Mouse (Mus musculus) urinary bladder, adult 2 months (tissue): Measurements from ENCODE around the gene Lrrn4cl. TPM values are rescaled to one million over a fixed set of nuclear protein-coding genes. Genes with fewer than 3 reads are reported as not detected.
"Not testable (repeated sequence)": the region's sequence is repeated elsewhere in the genome, so short reads cannot be mapped to it uniquely, and the experiment has no call there.

Source experiments
- DNase-seq: peaks from one replicate; pipeline ENCODE4 v3.0.0; 2022; ENCODE audit warnings: low spot score
- polyA plus RNA-seq: library from polyadenylated mRNA; depleted of rRNA; stranded (reverse); fragments of >200 nt; gene quantifications from 2 replicates; pipeline ENCODE4 v1.2.3, GENCODE M21; 2012; rRNA removed

Lrrn4cl gene
- polyA plus RNA-seq, 1 experiment, result 20.9 TPM

GRCm38 (mm10) chr19:8881034-8881392, 30.4 kb downstream of the Lrrn4cl start:
- no peak for DNase-seq

- no peak for DNase-seq
Observed at GRCm38 (mm10) chr19:8883616-8884015, 33.0 kb downstream of the Lrrn4cl start, which contains the start of the genes Lbhd1 and Gm49403. Gene Lbhd1 (plus strand): TSS chr19:8883732. Gene Gm49403 (plus strand): TSS chr19:8883930.

DNA sequence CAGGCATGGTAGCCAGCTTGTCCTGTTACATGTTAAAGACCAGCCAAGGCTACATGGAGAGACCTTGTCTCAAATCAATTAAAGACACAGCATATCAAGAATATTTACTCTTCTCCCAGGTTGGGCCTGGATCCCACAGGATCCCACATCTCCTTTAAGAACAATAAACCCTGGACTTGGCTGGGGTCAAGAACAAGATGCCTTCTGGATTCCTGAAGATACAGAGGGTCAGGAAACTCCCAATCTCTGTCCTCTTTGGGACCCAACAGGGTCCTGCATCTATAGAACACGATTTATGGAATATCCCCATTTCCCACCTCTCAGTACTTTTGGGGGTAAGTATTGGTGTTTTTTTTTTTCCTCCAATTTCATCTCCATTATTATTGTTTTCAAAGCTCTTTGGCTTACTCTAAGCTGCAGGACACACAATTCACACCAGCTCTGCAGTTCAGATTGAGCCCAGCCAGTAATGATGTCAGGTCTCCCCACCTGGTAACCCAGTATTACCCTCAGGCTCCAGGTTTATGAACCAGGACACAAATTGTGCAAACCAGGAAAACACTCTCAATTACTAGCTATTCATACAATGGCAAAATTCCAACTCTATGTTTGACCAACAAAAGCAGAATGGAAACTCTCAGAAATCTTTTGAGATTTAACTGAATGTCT, 36.5 kb downstream of the Lrrn4cl start:
- DNase-seq, result no peak

DNA sequence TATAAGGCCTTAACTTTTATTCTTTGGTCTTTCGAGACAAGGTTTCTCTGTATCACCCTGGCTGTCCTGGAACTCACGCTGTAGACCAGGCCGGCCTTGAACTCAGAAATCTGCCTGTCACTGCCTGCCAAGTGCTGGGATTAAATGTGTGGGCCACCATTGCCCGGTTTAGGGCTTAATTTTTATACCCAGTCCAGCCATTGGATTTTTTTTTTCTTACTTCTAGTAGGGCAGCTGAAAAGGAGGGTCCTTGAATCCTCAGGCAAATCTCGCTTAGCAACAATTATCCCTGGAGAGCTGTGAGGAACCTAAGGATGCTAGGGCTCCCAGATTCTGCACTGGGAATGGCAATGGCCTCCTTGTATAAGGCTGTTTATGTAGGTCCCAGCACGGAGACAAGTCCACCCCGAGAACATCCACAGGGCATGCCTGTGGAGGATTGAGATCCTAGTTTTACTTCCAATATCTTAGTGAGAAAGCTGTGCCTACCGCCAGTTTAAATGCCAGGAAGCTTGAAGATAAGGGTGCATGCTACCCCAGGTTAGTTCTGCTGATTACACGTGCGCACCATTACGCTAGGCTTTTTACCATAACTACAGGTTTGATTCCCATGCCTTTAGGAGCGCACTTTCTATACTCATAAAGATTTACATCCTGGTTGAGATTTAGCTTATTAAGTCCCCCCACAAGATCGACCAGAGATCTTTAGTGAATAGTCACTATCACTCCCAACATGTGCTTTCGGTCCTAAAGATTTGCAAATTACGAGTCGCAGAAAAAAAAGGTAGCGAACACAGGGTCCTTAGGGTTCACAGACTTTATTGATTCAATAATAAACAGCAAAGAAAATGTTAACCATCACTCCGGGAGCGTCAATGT, 37.3 kb downstream of the Lrrn4cl start:
- DNase-seq, result no peak

DNA sequence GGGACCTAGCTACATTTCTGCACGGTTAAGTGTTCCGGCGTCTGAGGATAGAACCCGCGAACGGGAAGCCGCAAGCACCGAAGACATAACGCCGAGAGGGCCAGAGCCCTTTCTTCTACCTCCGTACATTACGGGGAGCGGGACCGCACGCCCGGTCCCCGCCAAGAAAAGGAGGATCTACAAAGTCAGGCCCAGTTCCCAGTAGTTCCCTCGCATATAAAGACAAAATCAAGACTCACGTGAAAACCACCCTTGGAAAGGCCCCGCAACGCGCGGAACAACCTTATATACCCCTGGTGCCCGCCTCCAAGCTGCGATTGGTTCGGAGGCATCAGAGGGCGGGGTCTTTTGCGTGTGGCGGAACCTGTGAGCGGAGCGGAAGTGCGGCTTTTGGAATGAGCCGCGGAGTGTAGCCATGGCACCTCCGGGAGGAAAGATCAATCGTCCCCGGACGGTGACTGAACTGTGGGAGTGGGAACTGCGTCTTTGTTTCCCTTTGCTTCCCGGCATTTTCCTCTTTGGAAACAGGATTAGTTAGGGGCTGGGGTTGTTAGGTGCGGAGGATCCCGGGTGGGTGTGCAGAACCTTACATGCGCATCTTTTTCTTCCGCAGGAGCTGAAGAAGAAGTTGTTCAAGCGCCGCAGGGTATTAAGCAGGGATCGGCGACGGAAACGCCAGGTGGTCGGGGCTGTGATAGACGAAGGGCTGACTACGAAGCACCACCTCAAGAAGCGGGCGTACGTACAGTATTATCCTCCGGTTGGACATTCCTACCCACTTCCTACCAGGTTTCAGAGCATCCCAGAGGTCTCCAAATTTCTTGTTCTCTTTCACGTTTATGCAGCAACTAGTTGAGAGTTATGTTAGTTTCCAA, 38.2 kb downstream of the Lrrn4cl start, which contains the start of the genes 1810009A15Rik and Gm49416:
TSS of gene 1810009A15Rik (plus strand) at position 343 of the 875 bp plus-strand sequence.
TSS of gene Gm49416 (plus strand) at position 416 of the 875 bp plus-strand sequence.
- DNase-seq, result peak; percentile 84

GRCm38 (mm10) chr19:8892829-8893766, 42.5 kb downstream of the Lrrn4cl start, which contains the start of gene Ints5:
Gene Ints5 (plus strand): TSS chr19:8893005.
- DNase-seq, result peak; percentile 74

- no peak for DNase-seq
Observed at GRCm38 (mm10) chr19:8895397-8895960, 44.9 kb downstream of the Lrrn4cl start.

GRCm38 (mm10) chr19:8896231-8896630, 45.7 kb downstream of the Lrrn4cl start:
- not testable (repeated sequence) for DNase-seq

DNA sequence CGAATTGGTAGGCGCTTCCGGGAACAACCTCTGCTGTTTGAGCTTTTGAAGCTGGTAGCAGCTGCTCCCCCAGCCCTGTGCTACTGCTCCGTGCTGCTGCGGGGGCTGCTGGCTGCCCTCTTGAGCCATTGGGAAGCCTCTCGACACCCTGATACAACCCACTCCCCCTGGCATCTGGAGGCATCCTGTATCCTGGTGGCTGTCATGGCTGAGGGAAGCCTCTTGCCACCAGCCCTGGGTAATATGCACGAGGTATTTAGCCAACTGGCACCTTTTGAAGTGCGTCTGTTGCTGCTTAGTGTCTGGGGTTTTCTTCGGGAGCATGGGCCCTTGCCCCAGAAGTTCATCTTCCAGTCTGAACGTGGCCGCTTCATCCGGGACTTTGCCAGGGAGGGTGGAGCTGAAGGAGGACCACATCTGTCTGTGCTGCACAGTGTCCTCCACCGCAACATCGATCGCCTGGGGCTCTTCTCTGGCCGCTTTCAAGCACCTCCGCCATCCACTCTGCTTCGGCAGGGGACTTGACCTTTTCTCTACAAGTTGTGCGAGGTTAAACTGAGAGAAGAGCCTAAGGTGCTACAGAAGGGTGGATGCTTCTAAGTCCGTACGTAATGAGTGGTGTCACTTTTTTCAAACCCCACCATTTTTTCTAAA, 46.8 kb downstream of the Lrrn4cl start:
- not testable (repeated sequence) for DNase-seq

- DNase-seq, result peak; percentile 84
Observed at GRCm38 (mm10) chr19:8897865-8898495, 47.4 kb downstream of the Lrrn4cl start, which contains the start of gene Ganab. Gene Ganab (plus strand): TSS chr19:8898071.

DNA sequence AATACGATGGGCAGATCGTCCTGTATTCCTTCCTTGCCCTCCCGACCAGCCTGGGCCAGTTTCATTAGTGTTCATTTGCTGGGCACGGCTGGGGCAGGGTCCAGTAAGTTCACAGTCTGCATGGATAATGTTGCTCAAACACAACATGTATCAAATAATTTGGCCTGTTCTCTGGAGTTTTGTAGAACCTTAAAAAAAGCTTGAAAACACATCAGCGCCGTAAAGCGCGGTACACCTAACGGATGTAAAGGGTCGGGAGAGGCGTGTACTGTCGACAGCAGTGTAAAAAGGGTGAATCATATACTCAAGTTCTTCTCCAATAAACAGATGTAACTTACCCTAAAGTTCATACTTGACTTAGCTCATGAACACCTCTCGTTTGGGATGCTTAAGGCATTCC, 48.0 kb downstream of the Lrrn4cl start:
- DNase-seq, result no peak

- no peak for DNase-seq
Observed at GRCm38 (mm10) chr19:8899079-8899478, 48.5 kb downstream of the Lrrn4cl start.

DNA sequence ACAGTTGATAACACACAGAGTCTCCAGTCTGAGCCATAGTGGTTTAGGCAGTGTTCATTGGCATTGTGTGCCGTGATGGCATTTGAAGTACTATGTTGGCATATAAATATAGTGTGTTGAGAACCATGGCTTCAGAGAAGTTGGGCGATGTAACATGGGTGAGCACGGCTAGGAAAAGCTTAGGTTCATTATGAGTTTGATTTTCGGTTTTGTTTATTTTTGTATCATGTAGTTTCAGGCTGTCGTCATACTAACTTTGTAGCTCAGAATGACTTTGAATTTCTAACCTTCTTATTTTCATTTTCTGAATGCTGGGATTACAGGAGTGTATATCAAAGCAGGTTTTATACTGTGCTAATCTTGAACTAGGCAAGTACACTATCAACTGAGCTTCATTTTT, 52.8 kb downstream of the Lrrn4cl start:
- no peak for DNase-seq

Other genes starting within 250 kb of the Lrrn4cl start
- gene Slc22a6, start 232.7 kb upstream of the Lrrn4cl start, polyA plus RNA-seq, result not detected in 2 replicates
- 0.04 and 0.06 TPM in 2 replicates for gene Chrm1, start 187.0 kb upstream of the Lrrn4cl start, polyA plus RNA-seq
- 103 and 115 TPM in 2 replicates for gene Slc3a2, start 127.4 kb upstream of the Lrrn4cl start, polyA plus RNA-seq
- 37.9 and 45.9 TPM in 2 replicates for gene Wdr74, start 114.9 kb upstream of the Lrrn4cl start, polyA plus RNA-seq
- 0.19 and 0.28 TPM in 2 replicates for gene 1700092M07Rik, start 110.0 kb upstream of the Lrrn4cl start, polyA plus RNA-seq
- gene Stx5a, start 109.4 kb upstream of the Lrrn4cl start, polyA plus RNA-seq, result 96.5 and 99.1 TPM in 2 replicates
- gene Nxf1, start 93.7 kb upstream of the Lrrn4cl start, polyA plus RNA-seq, result 196 and 275 TPM in 2 replicates
- gene Tmem223, start 79.8 kb upstream of the Lrrn4cl start, polyA plus RNA-seq, result 97.8 and 112 TPM in 2 replicates
- gene Tmem179b, start 76.3 kb upstream of the Lrrn4cl start, polyA plus RNA-seq, result 56.9 and 88.4 TPM in 2 replicates
- 7.7 and 8.4 TPM in 2 replicates for gene Taf6l, start 64.4 kb upstream of the Lrrn4cl start, polyA plus RNA-seq
- 63.3 and 81.5 TPM in 2 replicates for gene Polr2g, start 52.2 kb upstream of the Lrrn4cl start, polyA plus RNA-seq
- gene Zbtb3, start 48.2 kb upstream of the Lrrn4cl start, polyA plus RNA-seq, result 2.1 and 2.5 TPM in 2 replicates
- gene Ttc9c, start 31.4 kb upstream of the Lrrn4cl start, polyA plus RNA-seq, result 26.9 and 33.1 TPM in 2 replicates
- gene Hnrnpul2, start 30.8 kb upstream of the Lrrn4cl start, polyA plus RNA-seq, result 60.7 and 73.9 TPM in 2 replicates
- gene AC129217.1, start 21.0 kb upstream of the Lrrn4cl start, polyA plus RNA-seq, result 0.40 and 1.5 TPM in 2 replicates
- 66.7 and 71.0 TPM in 2 replicates for gene Bscl2, start 13.3 kb upstream of the Lrrn4cl start, polyA plus RNA-seq
- 0.29 and 0.44 TPM in 2 replicates for gene Gng3, start 11.6 kb upstream of the Lrrn4cl start, polyA plus RNA-seq
- gene Ubxn1, start 20.7 kb downstream of the Lrrn4cl start, polyA plus RNA-seq, result 175 and 179 TPM in 2 replicates
- gene Uqcc3, start 30.2 kb downstream of the Lrrn4cl start, polyA plus RNA-seq, result 74.7 and 77.6 TPM in 2 replicates
- gene Lbhd1, start 33.0 kb downstream of the Lrrn4cl start, polyA plus RNA-seq, result 3.1 and 4.9 TPM in 2 replicates
- not detected in 2 replicates for gene Gm49403, start 33.2 kb downstream of the Lrrn4cl start, polyA plus RNA-seq
- gene 1810009A15Rik, start 38.1 kb downstream of the Lrrn4cl start, polyA plus RNA-seq, result 56.1 and 65.1 TPM in 2 replicates
- 0.10 TPM in 1 of 2 replicates, not detected in the other for gene Gm49416, start 38.2 kb downstream of the Lrrn4cl start, polyA plus RNA-seq
- gene Ints5, start 42.2 kb downstream of the Lrrn4cl start, polyA plus RNA-seq, result 15.5 and 16.3 TPM in 2 replicates
- 98.1 and 104 TPM in 2 replicates for gene Ganab, start 47.3 kb downstream of the Lrrn4cl start, polyA plus RNA-seq
- gene B3gat3, start 69.6 kb downstream of the Lrrn4cl start, polyA plus RNA-seq, result 57.9 and 80.8 TPM in 2 replicates
- 9.4 and 12.3 TPM in 2 replicates for gene Rom1, start 78.6 kb downstream of the Lrrn4cl start, polyA plus RNA-seq
- gene Eml3, start 78.8 kb downstream of the Lrrn4cl start, polyA plus RNA-seq, result 40.5 and 45.3 TPM in 2 replicates
- 29.9 and 47.6 TPM in 2 replicates for gene Mta2, start 91.1 kb downstream of the Lrrn4cl start, polyA plus RNA-seq
- 21.8 and 24.1 TPM in 2 replicates for gene Tut1, start 103.1 kb downstream of the Lrrn4cl start, polyA plus RNA-seq
- 398 and 489 TPM in 2 replicates for gene Eef1g, start 116.3 kb downstream of the Lrrn4cl start, polyA plus RNA-seq
- 126 and 168 TPM in 2 replicates for gene Ahnak, start 138.5 kb downstream of the Lrrn4cl start, polyA plus RNA-seq
- gene Scgb1a1, start 237.2 kb downstream of the Lrrn4cl start, polyA plus RNA-seq, result 0.23 TPM in 1 of 2 replicates, not detected in the other